Mouse (Mus musculus): Measurements from ENCODE around the gene Gm17509. TPM values are rescaled to one million over a fixed set of nuclear protein-coding genes. Genes with fewer than 3 reads are reported as not detected.
"Not testable (repeated sequence)": the region's sequence is repeated elsewhere in the genome, so short reads cannot be mapped to it uniquely, and the experiment has no call there.

Gm17509 gene
- total RNA-seq, 2 experiments from 2014 or later = 0.82 TPM; not detected in 1

DNA sequence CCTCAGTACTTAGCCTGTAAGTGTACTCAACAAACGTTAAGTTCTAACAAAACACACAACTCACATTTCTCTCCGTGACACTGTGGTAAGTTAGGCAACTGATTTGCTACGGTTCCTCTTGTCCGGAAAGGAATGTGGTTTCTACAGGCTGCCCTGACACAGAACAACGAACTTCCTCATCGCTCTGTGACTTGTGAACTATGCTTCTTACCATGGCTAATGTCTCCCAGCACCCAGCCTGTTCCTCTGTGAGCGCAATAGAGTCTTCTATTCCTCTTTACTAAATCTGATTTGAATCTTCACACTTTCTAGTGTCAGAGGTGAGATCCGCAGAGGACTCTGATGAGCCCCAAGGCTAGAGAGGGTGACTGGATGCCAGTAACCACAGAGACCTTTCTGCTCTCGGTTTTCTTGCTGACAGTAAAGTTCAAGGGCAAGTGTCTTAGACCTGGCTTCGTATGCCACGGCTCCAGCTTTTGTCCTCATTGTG, 9.4 kb downstream of the Gm17509 start:
- ATAC-seq (replicated peaks; ENCODE audit: poor library complexity, severe bottlenecking) = peak; percentile 93

DNA sequence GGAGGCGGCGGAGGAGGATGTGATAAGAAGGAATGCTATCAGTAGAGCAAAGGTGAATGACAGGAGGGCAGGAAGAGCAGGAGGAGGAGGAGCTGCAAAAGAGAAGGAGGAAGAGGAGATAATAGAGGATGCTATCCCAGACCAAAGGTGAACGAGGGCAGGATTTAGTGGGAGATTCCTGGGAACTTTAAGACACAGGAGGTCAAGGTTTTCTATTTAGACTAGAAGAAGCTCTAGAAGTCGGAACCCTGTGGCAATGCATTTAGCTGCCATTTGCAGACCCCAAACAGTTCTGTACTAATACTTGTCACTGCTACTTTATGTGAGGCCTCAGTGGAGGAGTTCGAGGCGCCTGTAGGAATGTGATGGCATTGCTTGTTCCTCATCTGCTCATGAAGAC, 12.6 kb downstream of the Gm17509 start, which contains the start of gene Emb:
Gene Emb, plus strand, starts transcription at position 301 of the 400 bp plus-strand sequence.
- no peak for ATAC-seq (replicated peaks; ENCODE audit: poor library complexity, severe bottlenecking)

DNA sequence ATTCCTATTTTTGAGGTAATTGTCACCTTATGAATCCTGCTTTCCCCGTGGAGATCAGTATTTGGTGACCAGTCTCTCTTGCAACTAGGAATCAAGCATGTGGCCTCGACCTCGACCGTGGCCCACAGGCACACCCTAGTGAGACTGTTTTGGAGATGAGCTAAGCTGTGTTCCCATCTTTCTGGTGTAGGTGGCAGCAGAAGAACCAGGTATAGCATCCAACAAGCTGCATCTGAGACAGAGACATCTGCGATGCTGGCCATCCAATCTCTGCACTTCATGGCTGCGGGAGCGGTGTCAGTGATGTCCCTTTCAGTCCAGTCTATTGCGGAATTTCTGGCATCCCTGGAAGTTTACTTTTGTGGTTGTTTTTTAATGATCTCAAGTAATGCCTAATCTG, 14.8 kb downstream of the Gm17509 start:
- ATAC-seq (replicated peaks; ENCODE audit: poor library complexity, severe bottlenecking) = no peak

DNA sequence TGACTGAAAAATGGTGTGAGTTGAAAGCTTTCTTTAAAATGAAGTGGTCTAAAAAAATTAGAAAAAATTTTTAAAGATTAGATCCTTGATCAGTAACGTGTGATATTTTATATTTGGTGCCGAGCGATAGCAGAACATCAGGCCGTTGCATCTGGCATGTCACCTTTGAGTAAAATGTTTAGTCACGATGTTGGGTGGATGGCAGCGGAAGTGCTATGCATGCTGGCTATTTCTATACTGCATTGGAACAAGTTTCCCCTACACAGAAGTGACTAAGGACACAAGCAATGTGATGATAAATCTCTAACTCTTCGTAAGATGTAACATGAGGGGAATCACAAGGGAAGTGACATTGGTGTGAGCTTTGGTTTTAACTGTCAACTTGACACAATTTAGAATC, 16.2 kb downstream of the Gm17509 start:
- no peak for ATAC-seq (replicated peaks; ENCODE audit: poor library complexity, severe bottlenecking)

DNA sequence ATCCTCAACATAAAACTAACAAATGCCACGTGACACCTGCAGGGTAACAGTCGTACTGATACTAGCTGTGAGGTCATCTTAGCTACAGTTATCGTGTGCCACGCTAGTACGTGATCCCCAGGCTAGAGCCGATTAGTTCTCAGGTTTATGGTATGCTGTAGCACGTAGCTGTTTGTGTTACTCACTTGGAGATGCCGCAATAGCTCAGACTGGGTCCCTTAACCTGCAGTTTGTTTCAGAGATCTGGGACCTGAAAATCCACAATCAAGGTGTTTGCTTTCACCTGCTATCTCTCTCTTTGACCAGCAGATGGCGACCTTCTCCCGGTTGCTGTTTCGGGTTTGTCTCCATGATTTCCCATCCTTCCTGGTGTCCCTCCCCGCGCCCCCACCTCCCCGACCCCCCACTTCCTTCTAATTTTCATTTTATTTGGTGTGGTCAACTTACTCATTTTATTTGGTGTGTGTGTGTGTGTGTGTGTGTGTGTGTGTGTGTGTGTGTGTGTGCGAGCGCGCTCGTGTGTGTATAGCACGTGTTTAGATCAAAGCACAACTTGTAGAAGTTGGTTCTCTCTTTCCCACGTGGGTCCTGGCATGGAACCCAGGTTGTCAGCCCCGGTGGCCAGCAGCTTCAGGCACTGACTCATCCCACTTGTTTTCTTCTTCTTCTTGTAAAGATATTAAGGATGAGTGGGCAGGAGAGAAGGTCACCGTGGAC, 18.0 kb downstream of the Gm17509 start:
- ATAC-seq (replicated peaks; ENCODE audit: poor library complexity, severe bottlenecking) = peak; percentile 75

DNA sequence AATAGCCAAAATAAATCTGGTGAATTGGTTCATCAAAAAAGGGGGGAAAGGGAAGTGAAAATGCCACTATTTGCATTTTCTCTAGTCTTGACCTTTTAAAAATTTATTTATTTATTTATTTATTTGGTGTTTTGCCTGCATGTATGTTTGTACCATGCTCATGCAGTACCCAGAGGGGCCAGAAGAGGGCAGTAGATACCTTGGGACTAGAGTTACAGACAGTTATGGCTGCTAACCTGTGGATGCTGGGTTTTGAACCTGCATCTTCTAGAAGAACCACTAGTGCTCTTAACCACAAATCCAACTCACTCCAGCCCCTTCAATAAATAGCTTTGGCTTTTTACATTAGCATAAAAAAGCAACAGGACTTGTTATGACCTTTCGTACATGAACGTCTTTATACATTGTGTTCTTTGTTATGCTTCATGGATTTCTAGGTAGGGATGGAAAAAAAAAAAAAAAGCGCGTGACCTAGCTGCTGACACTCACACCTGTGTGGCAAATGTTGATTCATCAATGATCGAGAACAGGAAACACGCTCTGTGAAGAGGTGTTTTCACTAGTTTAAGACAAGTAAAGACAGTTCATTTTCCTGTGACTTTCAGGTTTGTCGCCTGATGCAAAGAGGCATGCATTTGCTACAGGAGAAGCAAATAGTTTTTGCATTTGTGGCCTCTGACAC, 22.3 kb downstream of the Gm17509 start:
- peak; percentile 47 for ATAC-seq (replicated peaks; ENCODE audit: poor library complexity, severe bottlenecking)

DNA sequence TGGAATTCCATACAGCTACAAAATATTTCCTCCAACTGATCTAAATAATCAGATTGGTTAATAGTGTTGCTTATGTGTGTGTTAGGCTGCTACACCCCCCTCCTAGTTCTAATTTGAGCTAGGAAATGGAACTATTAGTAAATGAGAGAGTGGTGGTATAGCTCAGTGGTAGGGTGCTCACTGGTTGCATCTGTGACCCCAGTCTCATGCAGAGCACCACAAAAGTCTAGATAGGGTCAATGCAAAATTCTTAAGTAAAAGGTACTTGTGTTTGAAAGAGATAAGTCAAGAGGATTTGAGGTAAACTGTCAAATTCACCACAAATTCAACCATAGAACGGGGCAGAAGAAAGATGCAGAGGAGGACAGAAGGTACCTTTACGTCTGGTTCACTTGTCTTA, 23.2 kb downstream of the Gm17509 start:
- ATAC-seq (replicated peaks; ENCODE audit: poor library complexity, severe bottlenecking) = no peak

DNA sequence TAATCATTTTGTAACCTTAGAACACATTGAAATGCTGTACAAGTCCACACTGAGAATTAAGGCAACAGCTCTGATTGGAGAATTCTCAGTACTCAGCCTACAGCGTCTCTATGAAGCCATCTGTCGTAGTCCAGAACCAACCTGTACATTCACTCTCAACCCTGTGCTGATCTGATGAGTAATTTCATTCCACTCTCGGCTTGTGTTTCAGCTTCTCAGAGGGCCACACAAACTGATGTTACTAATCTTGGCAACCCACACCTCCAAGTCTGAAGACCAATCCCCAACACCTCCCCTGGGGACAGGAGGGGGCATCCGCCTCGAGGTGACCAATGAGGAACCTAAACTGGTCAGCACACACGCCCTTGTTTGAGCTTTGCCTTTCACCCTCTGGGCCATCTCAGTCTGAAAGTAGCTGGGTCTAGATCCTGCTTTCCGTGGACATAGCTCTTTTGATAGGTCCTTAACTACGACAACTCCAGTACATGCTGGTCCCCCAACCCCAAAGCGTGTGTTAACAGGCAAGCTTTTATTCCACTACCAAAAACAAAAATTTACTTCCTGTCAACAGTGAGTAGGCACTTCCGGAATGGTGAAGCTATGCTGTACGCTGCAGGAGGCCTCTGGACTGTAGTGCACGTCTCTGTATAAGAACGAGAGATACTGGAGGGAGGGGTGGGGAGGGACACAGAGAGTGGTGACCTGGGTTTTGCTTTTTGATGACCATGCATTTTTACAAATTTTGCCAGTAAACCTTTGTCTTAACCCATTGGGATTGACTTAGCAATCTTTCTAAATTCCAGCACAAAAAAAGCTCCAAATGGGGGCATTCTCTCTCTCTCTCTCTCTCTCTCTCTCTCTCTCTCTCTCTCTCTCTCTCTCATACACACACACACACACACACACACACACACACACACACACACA, 25.0 kb downstream of the Gm17509 start:
- peak; percentile 59 for ATAC-seq (replicated peaks; ENCODE audit: poor library complexity, severe bottlenecking)

DNA sequence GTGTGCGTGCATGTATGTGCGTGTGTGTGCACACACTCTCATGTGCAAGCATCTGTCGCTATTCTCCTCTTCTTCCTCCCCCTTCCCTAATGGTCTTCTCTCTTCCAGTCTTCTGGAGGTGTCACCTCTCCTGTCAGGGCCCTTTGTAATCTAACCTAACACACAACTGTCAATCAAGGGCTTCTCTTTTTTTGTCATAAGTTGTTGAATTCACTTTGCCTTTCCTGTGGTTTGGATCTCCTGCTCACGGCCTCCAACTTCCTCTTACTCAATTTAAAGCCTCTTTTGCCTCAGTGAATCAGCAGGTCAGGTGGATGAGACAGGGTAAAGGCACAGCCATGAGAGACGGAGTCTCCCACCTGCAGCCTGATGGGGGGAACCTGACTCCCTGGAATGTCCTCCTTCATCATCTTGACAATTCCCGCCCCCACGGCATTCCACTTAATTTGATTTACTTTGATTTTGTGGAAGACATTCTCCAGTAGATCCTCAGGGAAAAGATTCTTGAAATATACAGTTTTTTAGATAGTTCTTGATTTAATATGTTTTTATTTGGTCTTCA, 27.4 kb downstream of the Gm17509 start:
- peak; percentile 74 for ATAC-seq (replicated peaks; ENCODE audit: poor library complexity, severe bottlenecking)

DNA sequence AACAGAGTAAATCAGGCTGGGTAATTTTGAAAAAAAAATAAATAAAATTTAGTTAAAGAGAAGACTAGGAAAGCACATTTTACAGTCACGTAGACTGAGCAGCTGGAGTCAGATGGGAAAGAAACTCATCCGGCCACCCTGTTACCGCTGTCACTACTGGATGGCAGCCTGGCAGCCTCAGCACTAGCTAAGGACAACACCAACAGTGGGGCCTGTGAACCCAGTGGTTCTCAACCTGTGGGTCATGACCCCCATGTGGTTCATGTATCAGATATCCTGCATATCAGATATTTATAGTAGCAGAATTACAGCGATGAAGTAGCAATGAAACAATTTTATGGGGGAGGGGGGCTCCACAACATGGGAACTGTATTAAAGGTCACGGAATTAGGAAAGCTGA, 28.7 kb downstream of the Gm17509 start:
- ATAC-seq (replicated peaks; ENCODE audit: poor library complexity, severe bottlenecking) = no peak

DNA sequence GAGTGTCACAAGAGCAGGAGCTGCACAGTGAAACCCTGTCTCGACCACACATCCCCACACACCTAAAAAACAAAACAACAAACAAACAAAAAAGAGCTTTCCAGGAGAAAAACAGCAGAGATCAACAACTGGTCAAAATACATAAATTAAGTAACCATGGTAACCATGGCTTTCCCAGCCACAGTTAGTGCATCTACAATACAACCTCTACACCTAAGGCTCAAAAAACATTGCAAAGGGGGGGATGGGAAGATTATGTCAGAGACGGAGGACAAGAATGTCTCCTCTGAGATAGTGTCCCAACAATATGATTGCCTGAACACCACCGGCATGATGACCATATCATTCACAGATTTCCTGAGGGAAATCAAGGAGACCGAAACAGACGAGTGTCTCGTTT, 35.5 kb downstream of the Gm17509 start:
- ATAC-seq (replicated peaks; ENCODE audit: poor library complexity, severe bottlenecking) = no peak

DNA sequence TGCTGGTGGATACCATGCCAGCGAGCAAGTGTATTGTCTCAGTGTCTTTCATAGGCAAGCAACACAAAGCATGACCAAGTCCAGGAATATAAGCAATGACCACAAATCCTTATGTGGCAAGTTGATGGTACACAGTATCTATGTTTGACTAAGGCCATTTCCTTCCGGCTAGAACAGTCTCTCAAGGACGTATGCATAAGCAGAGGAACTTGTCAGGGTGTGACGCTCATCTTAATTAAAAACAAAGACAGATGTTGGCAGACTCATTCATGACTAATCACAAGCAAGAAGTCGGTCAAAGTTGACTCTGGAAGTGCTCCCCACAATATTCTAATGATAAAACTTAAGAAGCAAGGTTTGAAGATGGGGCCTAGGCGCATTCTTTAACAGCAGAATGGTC, 37.6 kb downstream of the Gm17509 start:
- ATAC-seq (replicated peaks; ENCODE audit: poor library complexity, severe bottlenecking) = no peak

DNA sequence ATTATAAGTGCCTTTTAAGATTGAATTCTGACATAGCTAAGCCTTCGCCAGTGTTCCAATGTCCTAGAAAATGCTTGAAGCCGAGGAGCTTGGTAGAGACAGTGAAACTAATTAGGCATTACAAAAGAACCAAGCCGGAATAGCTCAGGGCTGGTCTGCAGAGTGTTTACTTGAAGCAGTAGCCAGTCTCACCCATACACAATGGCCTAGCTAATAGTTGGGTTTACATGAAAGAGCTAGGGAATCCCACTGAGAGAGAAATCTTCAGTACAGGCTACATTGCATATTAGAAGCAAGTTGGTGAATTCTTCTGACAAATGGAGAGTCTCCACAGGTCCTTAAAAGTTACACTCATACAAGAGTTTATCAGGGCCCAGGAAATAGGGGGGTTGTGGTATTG, 40.0 kb downstream of the Gm17509 start:
- not testable (repeated sequence) for ATAC-seq (replicated peaks; ENCODE audit: poor library complexity, severe bottlenecking)

Other genes starting within 250 kb of the Gm17509 start
- 158 and 198 TPM in 2 replicates for gene Parp8, start 195.5 kb downstream of the Gm17509 start, total RNA-seq (2014; fragmentation: Nextera tagmentation)
- gene Parp8, start 195.5 kb downstream of the Gm17509 start, total RNA-seq (2017) = 114 and 119 TPM in 2 replicates
- gene Emb, start 12.5 kb downstream of the Gm17509 start, total RNA-seq (2014; fragmentation: Nextera tagmentation) = 367 and 442 TPM in 2 replicates
- 642 and 682 TPM in 2 replicates for gene Emb, start 12.5 kb downstream of the Gm17509 start, total RNA-seq (2017)

All from granulocyte monocyte progenitor cell, adult 5-6 weeks (primary cell).